Mouse (Mus musculus) embryonic fibroblast, embryonic 13.5 days (primary cell): ENCODE measurements at regions not wholly inside any gene's neighbourhood (a gene's known extent, or its start where the extent isn't known, plus 50 kb on each side); places are given as distances from the start of the nearest gene placed in this dataset.

Source experiments
- CTCF ChIP-seq: IDR thresholded peaks from 2 replicates; pipeline ENCODE4 v1.5.1; 2011; ENCODE audit warnings: mild to moderate bottlenecking, control low read depth, low read length, moderate library complexity, borderline replicate concordance; ENCODE audit not compliant: insufficient read depth
- POLR2A ChIP-seq: IDR thresholded peaks from 2 replicates; pipeline ENCODE4 v1.6.1; 2011; ENCODE audit warnings: low read depth, mild to moderate bottlenecking, control low read depth, low read length, moderate library complexity

DNA sequence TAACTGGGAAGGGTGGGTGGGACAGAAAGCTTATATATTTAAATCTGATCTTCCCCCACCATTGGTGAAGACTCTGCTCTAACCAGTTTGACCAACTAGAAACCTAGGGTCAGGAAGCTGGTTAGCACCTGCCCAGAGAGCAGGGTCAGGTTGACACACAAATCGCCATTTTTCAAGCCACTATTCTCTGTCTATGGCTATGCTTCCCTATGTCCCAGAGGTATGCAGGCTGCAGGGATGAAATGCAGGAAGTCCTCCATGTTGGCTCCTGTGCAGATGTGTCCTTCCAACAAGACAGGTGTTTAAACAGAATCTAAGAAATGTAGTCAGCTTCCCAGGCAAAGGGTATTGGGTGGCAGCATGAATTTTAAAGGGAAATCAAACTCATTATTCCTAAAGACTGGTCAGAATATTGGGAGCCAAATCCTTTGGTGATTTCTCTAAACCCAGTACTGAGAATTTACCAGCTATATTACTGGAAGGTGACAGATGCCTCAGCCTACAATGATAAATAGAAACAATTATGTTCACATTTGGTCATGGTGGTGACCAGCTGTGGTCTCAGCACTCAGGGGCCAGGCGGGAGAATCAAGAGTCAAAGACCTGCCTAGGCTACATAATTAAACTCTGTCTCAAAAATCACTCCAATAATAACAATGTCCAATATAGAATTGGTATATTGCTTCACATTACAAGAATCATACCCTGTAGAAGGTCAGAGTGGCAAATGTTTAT is 55.6 kb upstream of the Dapk1 start:
- TF ChIP-seq CTCF (no peak), POLR2A (no peak)
